Mouse (Mus musculus) embryonic facial prominence, embryonic 14.5 days (tissue): Measurements from ENCODE around the gene Dlg5. TPM values are rescaled to one million over a fixed set of nuclear protein-coding genes. Genes with fewer than 3 reads are reported as not detected.

ENCODE experiments used
- ATAC-seq: fragments of 200-750 bp; cut with Nextera tagmentation; 2 replicates; pipeline ENCODE4 v1.8.0; 2017; ENCODE audit warnings: low read depth, moderate number of reproducible peaks, moderate TSS enrichment
- DNase-seq: peaks from one replicate; pipeline ENCODE4 v3.0.0-alpha.2; 2015; ENCODE audit warnings: low spot score
- H3K27ac ChIP-seq: fragments of 300-500 bp; sonication (generic); replicated peaks from 2 replicates; pipeline ENCODE4 v1.5.1; 2014; ENCODE audit warnings: low read depth, mild to moderate bottlenecking, low read length, moderate library complexity
- H3K27me3 ChIP-seq: fragments of 300-500 bp; sonication (generic); replicated peaks from 2 replicates; pipeline ENCODE4 v1.6.1; 2014; ENCODE audit warnings: low read length; ENCODE audit not compliant: control insufficient read depth, insufficient read depth
- H3K36me3 ChIP-seq: fragments of 300-500 bp; sonication (generic); 2 replicates; pipeline ENCODE4 v1.6.1; 2014; ENCODE audit warnings: low read length, mixed read lengths; ENCODE audit not compliant: control insufficient read depth, insufficient read depth
- H3K4me1 ChIP-seq: fragments of 300-500 bp; sonication (generic); 2 replicates; pipeline ENCODE4 v1.6.1; 2014; ENCODE audit warnings: antibody characterized with exemption, low read length; ENCODE audit not compliant: control insufficient read depth, insufficient read depth
- H3K4me2 ChIP-seq: fragments of 300-500 bp; sonication (generic); 2 replicates; pipeline ENCODE4 v1.6.1; 2014; ENCODE audit warnings: low read depth, mild to moderate bottlenecking, low read length, moderate library complexity, mixed read lengths
- H3K4me3 ChIP-seq: fragments of 300-500 bp; sonication (generic); 2 replicates; pipeline ENCODE4 v1.5.1; 2014; ENCODE audit warnings: low read depth, mild to moderate bottlenecking, low read length
- H3K9ac ChIP-seq: fragments of 300-500 bp; sonication (generic); 2 replicates; pipeline ENCODE4 v1.6.1; 2014; ENCODE audit warnings: low read depth, mild to moderate bottlenecking, low read length, moderate library complexity, mixed read lengths
- H3K9me3 ChIP-seq: fragments of 300-500 bp; sonication (generic); 2 replicates; pipeline ENCODE4 v1.6.1; 2016; ENCODE audit warnings: low read length; ENCODE audit not compliant: control insufficient read depth
- WGBS: fragments of 180-500 bp; shearing (Covaris S2); extraction: QIAGEN DNeasy Blood & Tissue Kit; methylation state at CpG from one replicate; pipeline ENCODE4 v1.1.7; 2014; 5-methylcytosine and 5-hydroxymethylcytosine counted together
- polyA plus RNA-seq: library from polyadenylated mRNA; unstranded; fragments of >200 nt; fragmentation: Nextera tagmentation; extraction: Ambion mirVana; gene quantifications from 2 replicates; pipeline ENCODE4 v1.2.1, GENCODE M21; 2014

Gene Dlg5
- polyA plus RNA-seq, 1 experiment from 2014 or later = 24.7 TPM

DNA sequence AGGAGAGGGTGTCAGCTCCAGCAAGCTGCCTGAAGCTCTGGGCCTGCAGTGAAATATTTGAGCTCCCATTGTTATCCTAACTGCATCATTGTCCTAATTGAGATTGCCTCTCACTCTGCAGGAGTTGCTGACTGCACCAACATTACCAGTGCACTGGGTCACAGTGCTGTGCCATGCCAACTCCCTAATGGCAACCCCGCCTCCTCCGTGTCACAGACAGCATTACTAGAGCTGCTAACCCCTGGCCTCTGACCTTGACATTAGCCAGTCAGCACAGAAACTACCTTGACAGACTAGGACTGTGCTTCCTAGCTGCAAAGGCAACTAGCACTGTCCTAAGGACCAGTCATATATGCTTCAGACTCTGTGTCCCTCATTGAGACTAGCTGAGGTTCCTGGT, 139.0 kb downstream of the Dlg5 start:
- no peak for DNase-seq
- Histone ChIP-seq H3K36me3 (no peaks in the 10 kb centered on the region), H3K4me2 (no peak overlapping the region), H3K4me3 (no peak overlapping the region), H3K27me3 (no peaks in the 10 kb centered on the region), H3K9me3 (no peaks in the 10 kb centered on the region), H3K27ac (no peak overlapping the region), H3K4me1 (no peaks in the 10 kb centered on the region), H3K9ac (no peak overlapping the region)
- 79% methylated on average over 2 of the region's 2 CpGs for WGBS
- no peak for ATAC-seq

DNA sequence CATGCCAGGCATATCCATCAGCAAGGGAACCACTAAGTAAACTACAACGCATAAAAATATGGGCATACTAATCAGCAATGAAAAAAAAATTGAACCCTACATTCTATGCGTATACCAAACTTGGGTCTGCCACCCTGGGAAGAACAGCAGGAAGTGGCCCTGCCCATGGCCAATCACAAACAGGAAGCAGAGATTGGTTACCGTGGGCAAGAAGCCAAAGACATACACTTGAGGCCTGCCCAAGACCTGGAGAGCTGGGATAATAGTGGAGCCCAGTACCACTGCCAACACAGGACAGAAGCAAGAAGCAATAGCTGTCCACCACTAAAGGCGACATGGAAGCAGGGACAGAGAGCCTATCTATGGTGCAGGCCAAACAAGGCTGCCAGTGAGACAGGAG, 146.9 kb downstream of the Dlg5 start:
- Histone ChIP-seq H3K4me3 (no peak overlapping the region), H3K4me1 (no peaks in the 10 kb centered on the region), H3K4me2 (no peak overlapping the region), H3K9me3 (no peaks in the 10 kb centered on the region), H3K9ac (no peak overlapping the region), H3K27me3 (no peaks in the 10 kb centered on the region), H3K27ac (no peak overlapping the region), H3K36me3 (no peaks in the 10 kb centered on the region)
- WGBS = 81% methylated on average over 4 of the region's 4 CpGs
- DNase-seq (no peak), ATAC-seq (no peak)

DNA sequence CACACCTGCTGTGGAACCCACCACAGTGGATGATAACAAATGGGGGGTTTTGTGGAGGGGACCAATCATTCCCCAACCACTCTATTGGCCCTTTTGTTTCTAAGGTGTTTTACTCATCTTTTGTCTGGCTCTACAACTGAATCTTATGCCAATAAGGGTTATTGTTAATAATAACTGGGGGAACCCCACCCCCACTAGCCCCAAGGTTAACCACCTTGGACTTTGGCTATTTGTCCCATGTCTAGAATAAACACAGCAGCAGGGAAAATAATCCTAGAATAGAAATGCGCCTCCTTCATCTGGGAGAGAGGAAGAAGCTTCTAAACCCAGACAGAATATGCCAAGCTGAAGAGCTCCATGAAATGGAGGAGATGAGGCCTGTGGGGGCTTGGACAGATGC, 151.1 kb downstream of the Dlg5 start:
- Histone ChIP-seq H3K4me3 (no peak overlapping the region), H3K4me1 (no peaks in the 10 kb centered on the region), H3K36me3 (no peaks in the 10 kb centered on the region), H3K27me3 (no peaks in the 10 kb centered on the region), H3K4me2 (no peak overlapping the region), H3K27ac (no peak overlapping the region), H3K9me3 (no peaks in the 10 kb centered on the region), H3K9ac (no peak overlapping the region)
- DNase-seq (no peak), ATAC-seq (no peak)
- WGBS = 86% methylated on average over 1 of the region's 1 CpGs

DNA sequence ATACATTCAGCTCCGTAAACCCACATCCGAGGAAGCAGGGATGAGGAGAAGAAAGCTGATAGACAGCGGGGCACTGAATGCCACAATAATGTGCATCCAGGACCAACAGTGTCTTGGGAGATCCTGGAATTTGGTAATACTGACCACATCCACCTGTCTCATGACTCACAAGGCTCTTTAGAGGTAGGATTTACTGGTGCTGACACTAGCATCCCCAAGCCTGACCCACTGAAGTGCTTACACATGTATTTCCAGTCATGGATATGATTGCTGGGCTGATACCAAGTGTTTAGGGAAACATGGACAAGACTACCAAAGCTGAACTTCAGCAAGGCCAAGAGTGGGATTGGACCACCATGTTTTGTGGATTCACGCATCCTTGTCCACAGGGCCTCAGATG, 152.5 kb downstream of the Dlg5 start:
- H3K27me3 ChIP-seq = no peaks in the 10 kb centered on the region
- no peaks in the 10 kb centered on the region for H3K9me3 ChIP-seq
- DNase-seq (no peak), ATAC-seq (no peak)
- no peak overlapping the region for H3K27ac ChIP-seq
- H3K36me3 ChIP-seq = no peaks in the 10 kb centered on the region
- no peaks in the 10 kb centered on the region for H3K4me1 ChIP-seq
- over 99% methylated on average over 4 of the region's 4 CpGs for WGBS
- no peak overlapping the region for H3K9ac ChIP-seq
- H3K4me2 ChIP-seq = no peak overlapping the region
- H3K4me3 ChIP-seq = no peak overlapping the region

DNA sequence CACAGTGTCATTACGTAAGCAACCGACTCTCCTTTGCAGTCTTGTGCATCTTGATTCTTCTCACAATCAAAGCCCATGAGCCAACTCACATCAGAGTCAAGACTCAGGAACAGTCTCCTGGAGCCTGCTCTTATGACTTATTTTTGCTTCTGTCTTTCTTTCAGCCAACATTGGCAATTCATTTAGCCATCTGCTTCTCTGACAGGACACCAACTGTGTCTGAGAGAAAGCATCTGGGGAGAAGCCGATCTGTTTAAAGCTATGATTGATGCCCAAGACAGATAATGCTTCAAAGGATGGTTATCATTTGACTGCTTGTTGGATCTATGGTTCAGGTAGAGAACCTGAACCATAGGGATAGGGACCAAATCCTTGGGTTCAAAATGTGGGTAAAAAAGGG, 153.3 kb downstream of the Dlg5 start:
- H3K36me3 ChIP-seq = no peaks in the 10 kb centered on the region
- DNase-seq = no peak
- H3K27me3 ChIP-seq = no peaks in the 10 kb centered on the region
- WGBS = 86% methylated on average over 3 of the region's 3 CpGs
- H3K4me1 ChIP-seq = no peaks in the 10 kb centered on the region
- no peak overlapping the region for H3K27ac ChIP-seq
- ATAC-seq = no peak
- H3K4me2 ChIP-seq = no peak overlapping the region
- no peak overlapping the region for H3K4me3 ChIP-seq
- no peak overlapping the region for H3K9ac ChIP-seq
- H3K9me3 ChIP-seq = no peaks in the 10 kb centered on the region

DNA sequence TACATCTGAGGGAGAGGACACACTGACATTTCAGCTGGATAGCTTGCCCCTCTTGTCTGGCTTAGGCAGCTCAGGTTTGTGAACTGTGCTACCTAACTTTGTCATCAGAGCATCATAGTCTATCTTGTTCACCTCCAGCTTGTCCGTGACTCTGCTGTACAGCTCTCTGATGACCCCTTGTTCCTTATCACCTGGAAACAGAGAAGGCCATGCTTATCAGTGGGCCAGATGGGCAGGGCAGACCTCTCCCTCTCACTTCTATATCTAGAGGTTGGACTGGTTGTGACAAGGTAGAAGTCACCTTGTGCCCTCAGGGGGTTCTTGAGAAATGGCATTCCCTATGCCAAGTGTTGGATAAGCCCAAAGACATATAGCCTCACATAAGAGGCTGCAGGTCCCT, 154.9 kb downstream of the Dlg5 start:
- H3K4me1 ChIP-seq = no peaks in the 10 kb centered on the region
- no peak overlapping the region for H3K4me2 ChIP-seq
- DNase-seq (no peak), ATAC-seq (no peak)
- H3K36me3 ChIP-seq = no peaks in the 10 kb centered on the region
- 88% methylated on average over 1 of the region's 1 CpGs for WGBS
- no peaks in the 10 kb centered on the region for H3K9me3 ChIP-seq
- no peak overlapping the region for H3K9ac ChIP-seq
- H3K27ac ChIP-seq = no peak overlapping the region
- no peak overlapping the region for H3K4me3 ChIP-seq
- no peaks in the 10 kb centered on the region for H3K27me3 ChIP-seq

DNA sequence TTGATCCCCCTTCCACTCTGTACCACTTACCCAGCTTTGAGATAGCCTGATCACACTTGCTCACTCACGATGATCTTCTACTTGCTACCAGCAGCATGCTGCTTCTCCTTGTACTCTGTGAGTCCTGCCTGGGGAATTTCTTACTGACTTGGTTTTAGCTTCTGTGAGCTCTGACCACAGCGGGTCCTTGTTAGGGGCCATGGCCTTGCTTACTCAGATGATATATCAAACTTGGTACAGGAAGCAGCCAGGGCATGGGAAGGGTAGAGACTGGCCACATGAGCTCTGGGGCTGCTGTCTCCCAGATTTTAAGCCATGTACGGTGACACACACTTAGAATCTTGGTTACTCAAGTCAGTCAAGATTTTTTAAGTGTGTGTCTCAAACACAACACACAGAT, 156.5 kb downstream of the Dlg5 start:
- H3K9ac ChIP-seq = no peak overlapping the region
- H3K9me3 ChIP-seq = no peaks in the 10 kb centered on the region
- H3K27me3 ChIP-seq = no peaks in the 10 kb centered on the region
- DNase-seq (no peak), ATAC-seq (no peak)
- no peaks in the 10 kb centered on the region for H3K4me1 ChIP-seq
- no peaks in the 10 kb centered on the region for H3K36me3 ChIP-seq
- H3K4me3 ChIP-seq = no peak overlapping the region
- 81% methylated on average over 3 of the region's 3 CpGs for WGBS
- no peak overlapping the region for H3K4me2 ChIP-seq
- H3K27ac ChIP-seq = no peak overlapping the region

DNA sequence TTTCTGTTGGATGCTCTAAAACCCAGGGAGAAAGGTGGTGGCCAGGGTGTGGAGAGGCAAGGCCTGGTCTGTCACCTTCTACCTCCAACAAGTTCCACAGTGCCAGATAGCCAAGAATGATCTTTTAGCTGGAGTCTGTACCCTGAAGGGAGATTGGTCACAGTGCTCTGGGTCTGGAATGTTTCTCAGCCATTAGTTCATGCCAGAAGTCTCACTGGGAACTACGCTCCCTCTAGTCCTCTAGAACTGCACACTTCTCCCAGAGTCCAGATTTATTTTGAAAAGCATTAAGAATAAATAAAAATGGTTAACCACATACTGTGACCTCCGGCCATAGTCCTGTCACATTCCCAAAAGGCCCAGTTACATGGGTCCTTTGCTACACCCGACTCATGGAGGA, 158.3 kb downstream of the Dlg5 start:
- Histone ChIP-seq H3K9me3 (no peaks in the 10 kb centered on the region), H3K9ac (no peak overlapping the region), H3K4me2 (no peak overlapping the region), H3K4me1 (no peaks in the 10 kb centered on the region), H3K27ac (no peak overlapping the region), H3K4me3 (no peak overlapping the region), H3K27me3 (no peaks in the 10 kb centered on the region), H3K36me3 (no peaks in the 10 kb centered on the region)
- DNase-seq (no peak), ATAC-seq (no peak)
- WGBS = 90% methylated on average over 3 of the region's 3 CpGs

DNA sequence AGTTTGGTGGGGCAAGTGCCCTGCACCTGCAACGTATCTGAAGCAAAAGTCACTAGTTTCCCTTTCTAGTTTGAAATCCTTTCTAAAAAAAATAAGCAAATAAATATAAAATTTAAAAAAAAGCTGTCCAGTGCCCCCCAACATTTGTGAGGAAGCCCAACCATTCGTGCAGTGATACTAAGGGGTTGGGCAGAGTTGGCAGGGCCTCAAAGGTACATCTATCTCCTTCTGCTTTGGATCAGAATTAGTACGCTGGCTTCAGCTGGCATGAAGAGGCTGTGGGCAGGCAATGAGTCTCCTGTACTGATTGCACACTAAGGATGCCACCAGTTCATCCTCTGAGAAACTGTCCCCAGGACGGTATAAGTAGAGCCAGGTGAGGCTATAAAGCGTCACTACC, 159.2 kb downstream of the Dlg5 start:
- no peak overlapping the region for H3K9ac ChIP-seq
- 55% methylated on average over 5 of the region's 5 CpGs for WGBS

More for the DNA sequence above, 159.2 kb downstream of the Dlg5 start:
- no peaks in the 10 kb centered on the region for H3K9me3 ChIP-seq
- DNase-seq = peak; percentile 66
- no peak overlapping the region for H3K4me3 ChIP-seq
- no peaks in the 10 kb centered on the region for H3K36me3 ChIP-seq
- no peaks in the 10 kb centered on the region for H3K4me1 ChIP-seq
- H3K27me3 ChIP-seq = no peaks in the 10 kb centered on the region
- H3K4me2 ChIP-seq = no peak overlapping the region
- no peak for ATAC-seq
- H3K27ac ChIP-seq = no peak overlapping the region
